Mouse (Mus musculus) liver, embryonic 14.5 days (tissue): Measurements from ENCODE around the gene C3ar1. TPM values are rescaled to one million over a fixed set of nuclear protein-coding genes. Genes with fewer than 3 reads are reported as not detected.

Experiments
- ATAC-seq: fragments of 200-750 bp; cut with Nextera tagmentation; 2 replicates; pipeline ENCODE4 v1.8.0; 2017; ENCODE audit warnings: moderate number of reproducible peaks, mild to moderate bottlenecking, moderate library complexity; ENCODE audit not compliant: insufficient read depth
- DNase-seq, 3 experiments: peaks; one replicate each; pipeline ENCODE4 v3.0.0-alpha.2; 2012 to 2013; ENCODE audit warnings: low read depth in 3 of 3, low spot score in 3 of 3
- H3K27ac ChIP-seq: fragments of 300-500 bp; sonication (generic); 2 replicates; pipeline ENCODE4 v1.5.1; 2014; ENCODE audit warnings: moderate library complexity, mild to moderate bottlenecking, control low read depth, inconsistent platforms
- H3K27me3 ChIP-seq: fragments of 300-500 bp; sonication (generic); 2 replicates; pipeline ENCODE4 v1.6.1; 2014; ENCODE audit warnings: mild to moderate bottlenecking, low read length, moderate library complexity; ENCODE audit not compliant: control insufficient read depth, insufficient read depth
- H3K36me3 ChIP-seq: fragments of 300-500 bp; sonication (generic); replicated peaks from 2 replicates; pipeline ENCODE4 v1.6.1; 2014; ENCODE audit warnings: low read depth; ENCODE audit not compliant: control insufficient read depth, insufficient read depth
- H3K4me1 ChIP-seq, 2 experiments: fragments of 200-500 bp in 1 of 2; fragments of 300-500 bp in 1 of 2; sonication (generic) in 1 of 2; replicated peaks; 2 replicates each; pipeline ENCODE4 v1.6.1; 2012 to 2014; ENCODE audit warnings: antibody characterized with exemption in 1 of 2, inconsistent platforms in 1 of 2, low read length in 1 of 2; ENCODE audit not compliant: control insufficient read depth in 2 of 2, insufficient read depth in 2 of 2
- H3K4me2 ChIP-seq: fragments of 300-500 bp; sonication (generic); 2 replicates; pipeline ENCODE4 v1.6.1; 2014; ENCODE audit warnings: low read depth, mild to moderate bottlenecking, control low read depth, moderate library complexity
- H3K4me3 ChIP-seq, 2 experiments: fragments of 200-500 bp in 1 of 2; fragments of 300-500 bp in 1 of 2; sonication (generic) in 1 of 2; 2 replicates each; pipeline ENCODE4 v1.5.1; 2012 to 2014; ENCODE audit warnings: low read depth in 2 of 2, low read length in 2 of 2, mild to moderate bottlenecking in 2 of 2, control low read depth in 1 of 2, inconsistent platforms in 1 of 2, moderate library complexity in 1 of 2; ENCODE audit not compliant: insufficient read depth in 1 of 2
- H3K9ac ChIP-seq: fragments of 300-500 bp; sonication (generic); replicated peaks from 2 replicates; pipeline ENCODE4 v1.6.1; 2014; ENCODE audit warnings: mild to moderate bottlenecking, control low read depth, moderate library complexity
- H3K9me3 ChIP-seq: fragments of 300-500 bp; sonication (generic); 2 replicates; pipeline ENCODE4 v1.6.1; 2016; ENCODE audit warnings: low read length, mixed read lengths; ENCODE audit not compliant: control insufficient read depth
- CTCF ChIP-seq: IDR thresholded peaks from 2 replicates; pipeline ENCODE4 v1.5.1; 2016; ENCODE audit warnings: antibody characterized with exemption, low read depth, control low read depth
- EP300 ChIP-seq: IDR thresholded peaks from 2 replicates; pipeline ENCODE4 v1.6.1; 2016; ENCODE audit warnings: antibody characterized with exemption, low read depth
- WGBS: fragments of 180-500 bp; shearing (Covaris S2); extraction: QIAGEN DNeasy Blood & Tissue Kit; methylation state at CpG from one replicate; pipeline ENCODE4 v1.1.7; 2014; ENCODE audit not compliant: insufficient replicate concordance; 5-methylcytosine and 5-hydroxymethylcytosine counted together
- polyA plus RNA-seq, 2 experiments: library from polyadenylated mRNA; depleted of rRNA in 1 of 2; stranded (reverse) in 1 of 2; unstranded in 1 of 2; fragments of >200 nt; fragmentation: Nextera tagmentation in 1 of 2; extraction: Ambion mirVana in 1 of 2; gene quantifications; 2 replicates each; pipeline versions ENCODE4 v1.2.1 to v1.2.3; 2012 to 2014

Gene C3ar1
- polyA plus RNA-seq, 2 experiments, result 0.55 to 0.66 TPM

GRCm38 (mm10) chr6:122824086-122824485 is 31.9 kb downstream of the C3ar1 start:
- WGBS, result 74% methylated on average over 10 of the region's 10 CpGs

GRCm38 (mm10) chr6:122821822-122822221 is 34.1 kb downstream of the C3ar1 start:
- Histone ChIP-seq H3K4me1 (peaks cover 29 to 35% of the 10 kb centered on the region in 2 experiments), H3K27ac (no peak overlapping the region), H3K9me3 (no peaks in the 10 kb centered on the region), H3K4me2 (peak overlapping the region; percentile 100), H3K4me3 (no peak overlapping the region), H3K27me3 (peaks cover 8% of the 10 kb centered on the region), H3K9ac (no peak overlapping the region), H3K36me3 (no peaks in the 10 kb centered on the region)
- TF ChIP-seq CTCF (no peak), EP300 (no peak)
- no peak for ATAC-seq
- DNase-seq, result no peak
- 47% methylated on average over 9 of the region's 9 CpGs for WGBS

More at GRCm38 (mm10) chr6:122824086-122824485, 31.9 kb downstream of the C3ar1 start:
- DNase-seq, result no peak
- peaks cover 30 to 39% of the 10 kb centered on the region in 2 experiments for H3K4me1 ChIP-seq
- H3K4me3 ChIP-seq, result no peak overlapping the region
- no peaks in the 10 kb centered on the region for H3K9me3 ChIP-seq
- TF ChIP-seq CTCF (no peak), EP300 (no peak)
- no peak for ATAC-seq
- H3K4me2 ChIP-seq, result no peak overlapping the region
- H3K36me3 ChIP-seq, result no peaks in the 10 kb centered on the region; the same call in 1 of the 2 replicates
- no peak overlapping the region for H3K9ac ChIP-seq
- H3K27ac ChIP-seq, result no peak overlapping the region
- H3K27me3 ChIP-seq, result peaks cover 8% of the 10 kb centered on the region

- no peak for DNase-seq
- no peaks in the 10 kb centered on the region for H3K36me3 ChIP-seq
- WGBS, result 36% methylated on average over 15 of the region's 15 CpGs
- TF ChIP-seq CTCF (no peak), EP300 (no peak)
- peaks cover 22 to 31% of the 10 kb centered on the region in 2 experiments for H3K4me1 ChIP-seq
- peak overlapping the region; percentile 95 for H3K9ac ChIP-seq
- no peak overlapping the region for H3K27ac ChIP-seq
- H3K27me3 ChIP-seq, result peaks cover 8% of the 10 kb centered on the region
- H3K9me3 ChIP-seq, result no peaks in the 10 kb centered on the region
- H3K4me2 ChIP-seq, result peak overlapping the region; percentile 100
- no peak for ATAC-seq
- peak overlapping the region; percentile 75 to 91; a peak in 3 of 4 replicates for H3K4me3 ChIP-seq
Observed at GRCm38 (mm10) chr6:122820799-122821650, 34.9 kb downstream of the C3ar1 start.

GRCm38 (mm10) chr6:122820071-122820798 is 35.7 kb downstream of the C3ar1 start:
- H3K9ac ChIP-seq, result peak overlapping the region; percentile 95
- ATAC-seq (peak; percentile 64), DNase-seq (no peak)
- H3K4me2 ChIP-seq, result peak overlapping the region; percentile 100
- peak overlapping the region; percentile 75 to 91 for H3K4me3 ChIP-seq
- no peaks in the 10 kb centered on the region for H3K36me3 ChIP-seq
- H3K9me3 ChIP-seq, result no peaks in the 10 kb centered on the region
- H3K27me3 ChIP-seq, result peaks cover 8% of the 10 kb centered on the region
- peak overlapping the region; percentile 31; the same call in 1 of the 2 replicates for H3K27ac ChIP-seq
- H3K4me1 ChIP-seq, result peaks cover 15 to 23% of the 10 kb centered on the region in 2 experiments
- 1% methylated on average over 38 of the region's 38 CpGs for WGBS
- TF ChIP-seq EP300 (no peak), CTCF (no peak)
